Mouse (Mus musculus) liver, embryonic 11.5 days (tissue): ENCODE measurements around the gene Nme7. TPM values are rescaled to one million over a fixed set of nuclear protein-coding genes. Genes with fewer than 3 reads are reported as not detected.

Experiments
- ATAC-seq: fragments of 200-750 bp; cut with Nextera tagmentation; replicated peaks from 2 replicates; pipeline ENCODE4 v1.8.0; 2017; ENCODE audit warnings: moderate number of reproducible peaks, mild to moderate bottlenecking, moderate TSS enrichment, moderate library complexity; ENCODE audit not compliant: low FRiP score
- DNase-seq: peaks from one replicate; pipeline ENCODE4 v3.0.0-alpha.2; 2017; ENCODE audit warnings: low spot score
- H3K27ac ChIP-seq: fragments of 300-500 bp; sonication (generic); 2 replicates; pipeline ENCODE4 v1.5.1; 2014; ENCODE audit warnings: mild to moderate bottlenecking, low read depth, low read length, control low read depth
- H3K27me3 ChIP-seq: fragments of 300-500 bp; sonication (generic); replicated peaks from 2 replicates; pipeline ENCODE4 v1.6.1; 2014; ENCODE audit warnings: low read length, mixed read lengths; ENCODE audit not compliant: control insufficient read depth, insufficient read depth
- H3K36me3 ChIP-seq: fragments of 300-500 bp; sonication (generic); 2 replicates; pipeline ENCODE4 v1.6.1; 2014; ENCODE audit warnings: mild to moderate bottlenecking, low read length, moderate library complexity, mixed read lengths; ENCODE audit not compliant: control insufficient read depth, insufficient read depth
- H3K4me1 ChIP-seq: fragments of 300-500 bp; sonication (generic); replicated peaks from 2 replicates; pipeline ENCODE4 v1.6.1; 2014; ENCODE audit warnings: low read length, mixed read lengths; ENCODE audit not compliant: control insufficient read depth, insufficient read depth
- H3K4me2 ChIP-seq: fragments of 300-500 bp; sonication (generic); 2 replicates; pipeline ENCODE4 v1.6.1; 2014; ENCODE audit warnings: mild to moderate bottlenecking, control low read depth, moderate library complexity
- H3K4me3 ChIP-seq: fragments of 300-500 bp; sonication (generic); 2 replicates; pipeline ENCODE4 v1.5.1; 2014; ENCODE audit warnings: low read depth, low read length, control low read depth
- H3K9ac ChIP-seq: fragments of 300-500 bp; sonication (generic); 2 replicates; pipeline ENCODE4 v1.6.1; 2014; ENCODE audit warnings: low read depth, low read length, control low read depth
- H3K9me3 ChIP-seq: fragments of 300-500 bp; sonication (generic); 2 replicates; pipeline ENCODE4 v1.6.1; 2016; ENCODE audit warnings: low read length, inconsistent platforms, mixed read lengths; ENCODE audit not compliant: control insufficient read depth
- WGBS: fragments of 180-500 bp; shearing (Covaris S2); extraction: QIAGEN DNeasy Blood & Tissue Kit; methylation state at CpG from one replicate; pipeline ENCODE4 v1.1.7; 2014; 5-methylcytosine and 5-hydroxymethylcytosine counted together
- polyA plus RNA-seq: library from polyadenylated mRNA; unstranded; fragments of >200 nt; fragmentation: Nextera tagmentation; extraction: Ambion mirVana; gene quantifications from 2 replicates; pipeline ENCODE4 v1.2.1, GENCODE M21; 2014

Nme7 gene
- polyA plus RNA-seq, 1 experiment from 2014 or later = 22.0 TPM

- DNase-seq (no peak), ATAC-seq (no peak)
- H3K4me2 ChIP-seq = no peak overlapping the region
- H3K4me3 ChIP-seq = no peak overlapping the region
- no peaks in the 10 kb centered on the region for H3K36me3 ChIP-seq
- H3K27ac ChIP-seq = no peak overlapping the region
- no peaks in the 10 kb centered on the region for H3K9me3 ChIP-seq
- no peaks in the 10 kb centered on the region for H3K4me1 ChIP-seq
- 73% methylated on average over 6 of the region's 6 CpGs for WGBS
- H3K27me3 ChIP-seq = no peaks in the 10 kb centered on the region
- no peak overlapping the region for H3K9ac ChIP-seq
Observed at GRCm38 (mm10) chr1:164470985-164471384, 167.1 kb downstream of the Nme7 start.

- Histone ChIP-seq H3K4me2 (no peak overlapping the region), H3K9ac (no peak overlapping the region), H3K27ac (no peak overlapping the region), H3K36me3 (no peaks in the 10 kb centered on the region), H3K9me3 (no peaks in the 10 kb centered on the region), H3K27me3 (no peaks in the 10 kb centered on the region), H3K4me3 (no peak overlapping the region), H3K4me1 (no peaks in the 10 kb centered on the region)
- WGBS = 82% methylated on average over 5 of the region's 5 CpGs
- ATAC-seq (no peak), DNase-seq (no peak)
Observed at GRCm38 (mm10) chr1:164471632-164472031, 167.7 kb downstream of the Nme7 start.

GRCm38 (mm10) chr1:164473398-164473797 is 169.5 kb downstream of the Nme7 start:
- H3K9me3 ChIP-seq = no peaks in the 10 kb centered on the region
- 84% methylated on average over 7 of the region's 7 CpGs for WGBS
- no peak for ATAC-seq

GRCm38 (mm10) chr1:164474310-164474709 is 170.4 kb downstream of the Nme7 start:
- no peaks in the 10 kb centered on the region for H3K27me3 ChIP-seq
- no peak overlapping the region for H3K4me3 ChIP-seq
- WGBS = 72% methylated on average over 6 of the region's 6 CpGs
- no peak overlapping the region for H3K27ac ChIP-seq
- no peaks in the 10 kb centered on the region for H3K36me3 ChIP-seq
- ATAC-seq (no peak), DNase-seq (no peak)
- H3K9me3 ChIP-seq = no peaks in the 10 kb centered on the region
- H3K9ac ChIP-seq = no peak overlapping the region
- H3K4me2 ChIP-seq = no peak overlapping the region
- H3K4me1 ChIP-seq = no peaks in the 10 kb centered on the region

More at GRCm38 (mm10) chr1:164473398-164473797, 169.5 kb downstream of the Nme7 start:
- Histone ChIP-seq H3K27ac (no peak overlapping the region), H3K4me2 (no peak overlapping the region), H3K4me3 (no peak overlapping the region), H3K27me3 (no peaks in the 10 kb centered on the region), H3K4me1 (no peaks in the 10 kb centered on the region), H3K9ac (no peak overlapping the region), H3K36me3 (no peaks in the 10 kb centered on the region)
- DNase-seq = no peak

GRCm38 (mm10) chr1:164474778-164475511 is 171.0 kb downstream of the Nme7 start:
- Histone ChIP-seq H3K36me3 (no peaks in the 10 kb centered on the region), H3K27me3 (no peaks in the 10 kb centered on the region), H3K4me2 (no peak overlapping the region), H3K9me3 (no peaks in the 10 kb centered on the region), H3K4me1 (no peaks in the 10 kb centered on the region), H3K4me3 (no peak overlapping the region), H3K27ac (no peak overlapping the region), H3K9ac (no peak overlapping the region)
- 62% methylated on average over 7 of the region's 7 CpGs for WGBS
- ATAC-seq (no peak), DNase-seq (no peak)

GRCm38 (mm10) chr1:164475895-164476294 is 172.0 kb downstream of the Nme7 start:
- H3K36me3 ChIP-seq = no peaks in the 10 kb centered on the region
- no peak overlapping the region for H3K4me2 ChIP-seq
- H3K9me3 ChIP-seq = no peaks in the 10 kb centered on the region
- H3K27me3 ChIP-seq = no peaks in the 10 kb centered on the region
- DNase-seq (no peak), ATAC-seq (no peak)
- H3K27ac ChIP-seq = no peak overlapping the region
- H3K4me3 ChIP-seq = no peak overlapping the region
- no peak overlapping the region for H3K9ac ChIP-seq
- 83% methylated on average over 4 of the region's 4 CpGs for WGBS
- H3K4me1 ChIP-seq = no peaks in the 10 kb centered on the region

- H3K27me3 ChIP-seq = no peaks in the 10 kb centered on the region
- H3K4me2 ChIP-seq = no peak overlapping the region
- H3K4me3 ChIP-seq = no peak overlapping the region
- H3K9me3 ChIP-seq = no peaks in the 10 kb centered on the region
- H3K4me1 ChIP-seq = no peaks in the 10 kb centered on the region
- no peak overlapping the region for H3K27ac ChIP-seq
- H3K9ac ChIP-seq = no peak overlapping the region
- WGBS = 80% methylated on average over 5 of the region's 5 CpGs
- no peaks in the 10 kb centered on the region for H3K36me3 ChIP-seq
- DNase-seq = no peak
- no peak for ATAC-seq
Observed at GRCm38 (mm10) chr1:164480755-164481644, 177.1 kb downstream of the Nme7 start.

GRCm38 (mm10) chr1:164481645-164482354 is 177.9 kb downstream of the Nme7 start:
- Histone ChIP-seq H3K36me3 (no peaks in the 10 kb centered on the region), H3K9me3 (no peaks in the 10 kb centered on the region), H3K9ac (no peak overlapping the region), H3K4me3 (no peak overlapping the region), H3K4me1 (no peaks in the 10 kb centered on the region), H3K27ac (no peak overlapping the region), H3K27me3 (no peaks in the 10 kb centered on the region), H3K4me2 (no peak overlapping the region)
- ATAC-seq = no peak
- DNase-seq = no peak
- 63% methylated on average over 9 of the region's 9 CpGs for WGBS
